28 mouse cellular contexts compared by ENCODE assay signal in the genomic region with DNA sequence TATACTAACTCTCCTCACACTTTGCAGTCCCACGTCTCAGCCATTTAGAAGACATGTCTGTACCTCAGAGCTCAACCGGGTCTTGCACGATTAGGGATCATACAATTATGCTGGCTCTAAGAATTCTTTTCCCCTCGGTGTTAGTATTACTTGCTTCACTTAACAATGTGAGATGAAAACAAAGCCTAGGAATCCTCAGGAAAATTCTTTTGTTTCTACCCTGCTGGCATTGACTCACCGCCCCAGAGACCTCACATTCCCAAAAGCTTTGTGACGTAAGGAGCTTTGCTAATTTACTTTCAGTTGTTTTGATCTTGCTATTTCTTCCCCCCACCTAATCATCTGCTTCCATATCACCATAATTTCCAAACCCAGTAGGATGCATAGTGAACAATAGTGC. TPM values are rescaled to one million over a fixed set of nuclear protein-coding genes. Genes with fewer than 3 reads are reported as not detected.
A peak's percentile ranks its signal among the peaks of the same experiment; 100 is the strongest.
DNase-seq lines count a peak whose midpoint lies in the region; ATAC-seq and TF ChIP-seq lines count a peak whose summit lies in the region.
"Had no signal": no experiment of that assay in that cellular context is flagged by ENCODE, and none has a peak within 500 bp of the region (broad histone marks: within the 10 kb centered on the region; RNA-seq: fewer than 3 reads in every experiment).

No protein-coding gene starts in this region.

- 59% methylated on average over 6 of the region's 6 CpGs for WGBS in embryonic facial prominence, embryonic 14.5 days
- 64% methylated on average over 6 of the region's 6 CpGs for WGBS in embryonic facial prominence, embryonic 10.5 days

- no peak for TF ChIP-seq CTCF in ES-Bruce4 (IDR thresholded peaks at IDR 0.05; ENCODE audit: low read depth, low read length)

- no peak overlapping the region for H3K9ac ChIP-seq in embryonic facial prominence, embryonic 14.5 days (ENCODE audit: low read depth, low read length)
- H3K9ac ChIP-seq in ES-Bruce4 (ENCODE audit: low read depth, poor library complexity, severe bottlenecking): no peak overlapping the region
- H3K9ac ChIP-seq: embryonic facial prominence, embryonic 13.5 days; heart, embryonic 13.5 days; hindbrain, embryonic 14.5 days had no signal

- ATAC-seq in embryonic facial prominence, embryonic 14.5 days (ENCODE audit: low read depth): no peak
- ATAC-seq: forebrain, embryonic 16.5 days; hindbrain, postnatal 0 days; inflammation-experienced regulatory T-cells, adult 6 months; intestine, embryonic 16.5 days had no signal

- no peak for TF ChIP-seq POLR2A in ES-Bruce4 (IDR thresholded peaks at IDR 0.05; ENCODE audit: insufficient read depth, low read length)

- H3K27me3 ChIP-seq in embryonic facial prominence, embryonic 14.5 days (replicated peaks; ENCODE audit: control insufficient read depth, insufficient read depth, low read length): no peaks in the 10 kb centered on the region
- no peaks in the 10 kb centered on the region for H3K27me3 ChIP-seq in embryonic facial prominence, embryonic 10.5 days (replicated peaks; ENCODE audit: low read depth, poor library complexity, severe bottlenecking)
- H3K27me3 ChIP-seq in ES-Bruce4 (ENCODE audit: control insufficient read depth, insufficient read depth, low read length, poor library complexity, severe bottlenecking): no peaks in the 10 kb centered on the region
- H3K27me3 ChIP-seq: embryonic facial prominence, embryonic 13.5 days; heart, embryonic 13.5 days had no signal

- H3K4me1 ChIP-seq in embryonic facial prominence, embryonic 14.5 days (ENCODE audit: control insufficient read depth, insufficient read depth, low read length): no peaks in the 10 kb centered on the region
- H3K4me1 ChIP-seq in embryonic facial prominence, embryonic 10.5 days: no peaks in the 10 kb centered on the region
- H3K4me1 ChIP-seq in ES-Bruce4 (ENCODE audit: control insufficient read depth, insufficient read depth, low read length): peaks cover 2% of the 10 kb centered on the region
- H3K4me1 ChIP-seq: embryonic facial prominence, embryonic 13.5 days; heart, embryonic 13.5 days had no signal

- H3K36me3 ChIP-seq in embryonic facial prominence, embryonic 14.5 days (ENCODE audit: control insufficient read depth, insufficient read depth, low read length): no peaks in the 10 kb centered on the region
- no peaks in the 10 kb centered on the region for H3K36me3 ChIP-seq in embryonic facial prominence, embryonic 10.5 days (replicated peaks)
- H3K36me3 ChIP-seq in ES-Bruce4 (ENCODE audit: control insufficient read depth, insufficient read depth, low read length, poor library complexity, severe bottlenecking): no peaks in the 10 kb centered on the region; the same call in 1 of the 2 replicates
- H3K36me3 ChIP-seq: embryonic facial prominence, embryonic 13.5 days; forebrain, embryonic 10.5 days; G1E; heart, embryonic 10.5 days; heart, embryonic 13.5 days had no signal

- H3K27ac ChIP-seq in embryonic facial prominence, embryonic 14.5 days (replicated peaks; ENCODE audit: low read depth, low read length): no peak overlapping the region
- no peak overlapping the region for H3K27ac ChIP-seq in embryonic facial prominence, embryonic 10.5 days (replicated peaks)
- H3K27ac ChIP-seq in ES-Bruce4 (ENCODE audit: insufficient read depth, low read length): peak overlapping the region; percentile 37
- H3K27ac ChIP-seq: embryonic facial prominence, embryonic 13.5 days; forebrain, embryonic 10.5 days; heart, adult 2 months; heart, embryonic 10.5 days; heart, embryonic 13.5 days; hindbrain, embryonic 14.5 days; hindbrain, postnatal 0 days had no signal

- no peak overlapping the region for H3K4me2 ChIP-seq in embryonic facial prominence, embryonic 14.5 days (ENCODE audit: low read depth, low read length)
- H3K4me2 ChIP-seq: embryonic facial prominence, embryonic 13.5 days; heart, embryonic 13.5 days; hindbrain, embryonic 14.5 days had no signal

- DNase-seq in embryonic facial prominence, embryonic 14.5 days (ENCODE audit: low spot score): peak; percentile 2
- no peak for DNase-seq in embryonic facial prominence, embryonic 10.5 days (ENCODE audit: low spot score)
- DNase-seq in ZHBTc4 (ENCODE audit: low read depth, low spot score): peak; percentile 32
- no peak for DNase-seq in cerebellum, postnatal 36 days
- DNase-seq in layer of hippocampus, postnatal 14 days (ENCODE audit: low spot score in 2 of 2): no peak
- DNase-seq: adrenal gland, postnatal 10 days; adrenal gland, postnatal 36 days; cerebellum, adult 18-20 months; cerebellum, adult 9-10 months; cerebellum, postnatal 14 days; gastrocnemius, postnatal 25 days; heart, adult 2 months; heart, postnatal 14 days; heart, postnatal 4 days; kidney, adult 18-20 months had no signal

- no peaks in the 10 kb centered on the region for H3K9me3 ChIP-seq in embryonic facial prominence, embryonic 14.5 days (ENCODE audit: control insufficient read depth, low read length)
- H3K9me3 ChIP-seq in embryonic facial prominence, embryonic 10.5 days: no peaks in the 10 kb centered on the region
- no peaks in the 10 kb centered on the region for H3K9me3 ChIP-seq in ES-Bruce4 (replicated peaks; ENCODE audit: control insufficient read depth, insufficient read depth, low read length, poor library complexity, severe bottlenecking)
- H3K9me3 ChIP-seq: embryonic facial prominence, embryonic 13.5 days; forebrain, embryonic 10.5 days; heart, embryonic 10.5 days had no signal

- TF ChIP-seq EP300 in ES-Bruce4 (IDR thresholded peaks at IDR 0.05; ENCODE audit: insufficient read depth, low read depth, low read length): no peak

- H3K4me3 ChIP-seq in embryonic facial prominence, embryonic 14.5 days (ENCODE audit: low read depth, low read length): no peak overlapping the region
- no peak overlapping the region for H3K4me3 ChIP-seq in embryonic facial prominence, embryonic 10.5 days
- H3K4me3 ChIP-seq in ES-Bruce4 (ENCODE audit: low read depth, low read length): no peak overlapping the region
- H3K4me3 ChIP-seq: embryonic facial prominence, embryonic 13.5 days; forebrain, embryonic 10.5 days; heart, adult 2 months; heart, embryonic 10.5 days; heart, embryonic 13.5 days had no signal

RNA-seq across cellular contexts. Expression of gene Olfml1, which starts 30.7 kb away (rescaled TPM):
- 26.9 and 31.3 TPM in 2 replicates for polyA plus RNA-seq in embryonic facial prominence, embryonic 14.5 days (2014; fragmentation: Nextera tagmentation; extraction: Ambion mirVana)
- 11.7 and 12.3 TPM in 2 replicates for polyA plus RNA-seq in embryonic facial prominence, embryonic 10.5 days (2016; fragmentation: Nextera tagmentation; extraction: Ambion mirVana)
- 1.5 and 3.0 TPM in 2 replicates for polyA plus RNA-seq in ES-Bruce4 (2011; ENCODE audit: insufficient read depth, insufficient read length, low read depth, missing spikeins)
- total RNA-seq in layer of hippocampus, postnatal 14 days (2021): 10 to 100 TPM in 1 of 2 experiments, 1 to 10 TPM in 1; 9.2 to 10.3 TPM
- total RNA-seq: common myeloid progenitor, adult 5-6 weeks; G1E; granulocyte monocyte progenitor cell, adult 5-6 weeks had no signal
- polyA plus RNA-seq: G1E; inflammation-experienced regulatory T-cells, adult 6 months had no signal

RNA-seq across cellular contexts. Expression of gene Ppfibp2, which starts 58.5 kb away (rescaled TPM):
- 12.4 and 14.3 TPM in 2 replicates for polyA plus RNA-seq in embryonic facial prominence, embryonic 14.5 days (2014; fragmentation: Nextera tagmentation; extraction: Ambion mirVana)
- polyA plus RNA-seq in embryonic facial prominence, embryonic 10.5 days (2016; fragmentation: Nextera tagmentation; extraction: Ambion mirVana): 21.5 and 24.0 TPM in 2 replicates
- 11.7 and 12.4 TPM in 2 replicates for polyA plus RNA-seq in ES-Bruce4 (2011; ENCODE audit: insufficient read depth, insufficient read length, low read depth, missing spikeins)
- 1 to 10 TPM; 4.3 to 5.9 TPM for total RNA-seq in layer of hippocampus, postnatal 14 days (2021)
- polyA plus RNA-seq: G1E had no signal

Comparison
In these comparisons a context has a peak if more than half of its experiments do, and no peak if none do; other contexts are left out.
1. DNase-seq: peak in embryonic facial prominence, embryonic 14.5 days (single experiment) and ZHBTc4 (single experiment); none in embryonic facial prominence, embryonic 10.5 days (single experiment), cerebellum, postnatal 36 days (0 of 2) and layer of hippocampus, postnatal 14 days (0 of 2).